Mouse (Mus musculus) hindbrain, embryonic 10.5 days (tissue): Measurements from ENCODE around the gene Stub1. TPM values are rescaled to one million over a fixed set of nuclear protein-coding genes. Genes with fewer than 3 reads are reported as not detected.

Source experiments
- DNase-seq: peaks from one replicate; pipeline ENCODE4 v3.0.0-alpha.2; 2017; ENCODE audit warnings: low spot score
- H3K27ac ChIP-seq: fragments of 300-500 bp; sonication (generic); 2 replicates; pipeline ENCODE4 v1.5.1; 2016; ENCODE audit warnings: mild to moderate bottlenecking, moderate library complexity
- H3K27me3 ChIP-seq: fragments of 300-500 bp; sonication (generic); 2 replicates; pipeline ENCODE4 v1.6.1; 2016; ENCODE audit warnings: mild to moderate bottlenecking; ENCODE audit not compliant: poor library complexity, insufficient read depth, severe bottlenecking
- H3K36me3 ChIP-seq: fragments of 300-500 bp; sonication (generic); 2 replicates; pipeline ENCODE4 v1.6.1; 2016; ENCODE audit warnings: mild to moderate bottlenecking, moderate library complexity
- H3K4me1 ChIP-seq: fragments of 300-500 bp; sonication (generic); replicated peaks from 2 replicates; pipeline ENCODE4 v1.6.1; 2016; ENCODE audit warnings: mild to moderate bottlenecking
- H3K4me3 ChIP-seq: fragments of 300-500 bp; sonication (generic); 2 replicates; pipeline ENCODE4 v1.5.1; 2016; ENCODE audit warnings: mild to moderate bottlenecking, moderate library complexity
- H3K9me3 ChIP-seq: fragments of 300-500 bp; sonication (generic); 2 replicates; pipeline ENCODE4 v1.6.1; 2016; ENCODE audit warnings: mild to moderate bottlenecking, moderate library complexity
- WGBS: fragments of 180-500 bp; shearing (Covaris S2); methylation state at CpG from one replicate; pipeline ENCODE4 v1.1.7; 2016; 5-methylcytosine and 5-hydroxymethylcytosine counted together
- polyA plus RNA-seq: library from polyadenylated mRNA; unstranded; fragments of >200 nt; fragmentation: Nextera tagmentation; extraction: Ambion mirVana; gene quantifications from 2 replicates; pipeline ENCODE4 v1.2.1, GENCODE M21; 2016

Gene Stub1
- polyA plus RNA-seq, 1 experiment from 2014 or later, result 360 TPM

DNA sequence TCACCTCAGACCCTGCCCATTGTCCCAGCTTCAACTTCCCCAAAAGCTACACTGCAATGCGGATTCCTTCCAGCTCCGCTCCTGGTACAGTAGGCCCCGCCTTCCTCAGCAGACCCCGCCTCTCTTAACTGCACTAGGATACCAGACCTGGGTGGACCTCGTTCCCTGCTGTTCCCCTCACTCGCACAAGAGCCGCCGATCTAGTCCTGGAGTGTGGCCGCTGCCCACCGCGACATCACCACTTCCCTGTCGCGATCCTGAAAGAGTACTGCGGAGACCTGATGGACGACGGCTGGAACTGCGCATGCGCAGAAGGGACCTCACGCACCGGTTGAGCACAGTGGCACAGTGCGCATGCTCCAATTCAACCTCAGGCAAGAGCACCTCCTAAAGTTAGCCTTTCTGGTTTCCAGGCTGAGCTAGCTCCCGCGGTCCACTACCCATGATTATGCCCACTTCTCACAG is 47.9 kb downstream of the Stub1 start, which contains the start of gene Haghl:
Haghl (minus strand) TSS at position 393 of the 465 bp plus-strand sequence.
- Histone ChIP-seq H3K27me3 (no peaks in the 10 kb centered on the region), H3K4me3 (peak within 1 kb of the TSS; percentile 75), H3K9me3 (no peaks in the 10 kb centered on the region), H3K27ac (peak within 1 kb of the TSS; percentile 97), H3K36me3 (peaks cover 77% of the 10 kb centered on the region), H3K4me1 (peaks cover 40% of the 10 kb centered on the region)
- under 1% methylated on average over 23 of the region's 23 CpGs for WGBS
- peak; percentile 98 for DNase-seq

- H3K27me3 ChIP-seq, result no peaks in the 10 kb centered on the region
- H3K9me3 ChIP-seq, result no peaks in the 10 kb centered on the region
- H3K27ac ChIP-seq, result peak overlapping the region; percentile 97
- peaks cover 75% of the 10 kb centered on the region for H3K36me3 ChIP-seq
- WGBS, result 87% methylated on average over 15 of the region's 15 CpGs
- H3K4me3 ChIP-seq, result peak overlapping the region; percentile 75
- H3K4me1 ChIP-seq, result peaks cover 39% of the 10 kb centered on the region
- no peak for DNase-seq
Measured at GRCm38 (mm10) chr17:25783861-25784574, 49.2 kb downstream of the Stub1 start.

DNA sequence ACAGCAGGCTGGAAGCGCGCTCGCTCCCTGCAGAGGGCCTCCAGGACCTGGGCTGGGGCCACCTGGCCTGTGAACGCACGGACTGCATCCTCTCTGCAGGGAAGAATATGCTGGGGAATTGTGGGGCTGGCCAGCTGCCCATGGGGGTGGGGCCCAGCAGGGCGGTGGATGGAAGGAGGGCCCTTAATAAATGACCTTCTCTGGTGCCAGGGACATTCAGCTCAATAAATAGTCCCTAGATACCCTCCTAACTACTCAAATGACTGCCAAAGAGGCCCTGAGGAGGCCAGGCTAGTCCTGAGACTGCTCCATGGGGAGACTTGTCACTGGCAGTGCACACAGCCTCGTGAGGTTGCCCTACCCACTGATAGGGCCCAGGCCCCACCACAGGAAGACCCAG is 50.1 kb downstream of the Stub1 start:
- Histone ChIP-seq H3K9me3 (no peaks in the 10 kb centered on the region), H3K4me3 (peak overlapping the region; percentile 5; the same call in 1 of the 2 replicates), H3K36me3 (peaks cover 66% of the 10 kb centered on the region), H3K27ac (no peak overlapping the region), H3K27me3 (no peaks in the 10 kb centered on the region), H3K4me1 (peaks cover 39% of the 10 kb centered on the region)
- WGBS, result 87% methylated on average over 7 of the region's 7 CpGs
- DNase-seq, result no peak

- Histone ChIP-seq H3K27ac (no peak overlapping the region), H3K4me1 (peaks cover 37% of the 10 kb centered on the region), H3K36me3 (peaks cover 60% of the 10 kb centered on the region), H3K9me3 (no peaks in the 10 kb centered on the region), H3K4me3 (no peak overlapping the region), H3K27me3 (no peaks in the 10 kb centered on the region)
- DNase-seq, result no peak
- 88% methylated on average over 6 of the region's 6 CpGs for WGBS
Measured at GRCm38 (mm10) chr17:25781339-25781738, 51.9 kb downstream of the Stub1 start.

Other genes with a start within 250 kb of the Stub1 start
- 2.4 and 4.4 TPM in 2 replicates for gene Gng13, start 116.2 kb downstream of the Stub1 start, polyA plus RNA-seq
- 47.2 and 60.4 TPM in 2 replicates for gene Chtf18, start 106.0 kb downstream of the Stub1 start, polyA plus RNA-seq
- 22.2 and 24.8 TPM in 2 replicates for gene Rpusd1, start 105.7 kb downstream of the Stub1 start, polyA plus RNA-seq
- gene Mslnl, start 97.4 kb downstream of the Stub1 start, polyA plus RNA-seq, result not detected in 2 replicates
- 0.33 TPM in 1 of 2 replicates, not detected in the other for gene Msln, start 79.0 kb downstream of the Stub1 start, polyA plus RNA-seq
- gene Narfl, start 59.6 kb downstream of the Stub1 start, polyA plus RNA-seq, result 25.3 and 25.7 TPM in 2 replicates
- 68.1 and 88.5 TPM in 2 replicates for gene Haghl, start 47.7 kb downstream of the Stub1 start, polyA plus RNA-seq
- 0.95 and 1.2 TPM in 2 replicates for gene Ccdc78, start 46.8 kb downstream of the Stub1 start, polyA plus RNA-seq
- 68.1 and 76.0 TPM in 2 replicates for gene Fam173a, start 40.5 kb downstream of the Stub1 start, polyA plus RNA-seq
- 3.4 and 4.5 TPM in 2 replicates for gene AC134908.4, start 37.7 kb downstream of the Stub1 start, polyA plus RNA-seq
- gene Metrn, start 36.3 kb downstream of the Stub1 start, polyA plus RNA-seq, result 174 and 193 TPM in 2 replicates
- gene Fbxl16, start 24.3 kb downstream of the Stub1 start, polyA plus RNA-seq, result 11.0 and 16.7 TPM in 2 replicates
- 30.1 and 30.7 TPM in 2 replicates for gene Wdr24, start 9.8 kb downstream of the Stub1 start, polyA plus RNA-seq
- gene Jmjd8, start 4.5 kb downstream of the Stub1 start, polyA plus RNA-seq, result 51.5 and 64.3 TPM in 2 replicates
- gene Rhbdl1, start 3.9 kb upstream of the Stub1 start, polyA plus RNA-seq, result 1.7 and 3.1 TPM in 2 replicates
- 1.5 and 3.1 TPM in 2 replicates for gene Gm20683, start 8.4 kb upstream of the Stub1 start, polyA plus RNA-seq
- 18.8 and 28.5 TPM in 2 replicates for gene Rhot2, start 11.4 kb upstream of the Stub1 start, polyA plus RNA-seq
- gene Wdr90, start 28.1 kb upstream of the Stub1 start, polyA plus RNA-seq, result 46.0 and 54.4 TPM in 2 replicates
- 10.6 and 14.7 TPM in 2 replicates for gene Mcrip2, start 35.4 kb upstream of the Stub1 start, polyA plus RNA-seq
- 69.9 and 73.9 TPM in 2 replicates for gene Mettl26, start 41.7 kb upstream of the Stub1 start, polyA plus RNA-seq
- gene Wfikkn1, start 47.5 kb upstream of the Stub1 start, polyA plus RNA-seq, result 5.8 and 26.3 TPM in 2 replicates
- gene Rab40c, start 86.3 kb upstream of the Stub1 start, polyA plus RNA-seq, result 33.4 and 43.4 TPM in 2 replicates
- 65.4 and 72.6 TPM in 2 replicates for gene Pigq, start 111.5 kb upstream of the Stub1 start, polyA plus RNA-seq
- gene Nhlrc4, start 111.6 kb upstream of the Stub1 start, polyA plus RNA-seq, result 0.21 and 0.55 TPM in 2 replicates
- 0.25 and 0.34 TPM in 2 replicates for gene A930017K11Rik, start 119.2 kb upstream of the Stub1 start, polyA plus RNA-seq
- gene Capn15, start 152.4 kb upstream of the Stub1 start, polyA plus RNA-seq, result 32.4 and 35.0 TPM in 2 replicates
- gene Rab11fip3, start 236.2 kb upstream of the Stub1 start, polyA plus RNA-seq, result 24.7 and 30.9 TPM in 2 replicates